Mouse (Mus musculus): Measurements from ENCODE around the gene Notch3.

DNA sequence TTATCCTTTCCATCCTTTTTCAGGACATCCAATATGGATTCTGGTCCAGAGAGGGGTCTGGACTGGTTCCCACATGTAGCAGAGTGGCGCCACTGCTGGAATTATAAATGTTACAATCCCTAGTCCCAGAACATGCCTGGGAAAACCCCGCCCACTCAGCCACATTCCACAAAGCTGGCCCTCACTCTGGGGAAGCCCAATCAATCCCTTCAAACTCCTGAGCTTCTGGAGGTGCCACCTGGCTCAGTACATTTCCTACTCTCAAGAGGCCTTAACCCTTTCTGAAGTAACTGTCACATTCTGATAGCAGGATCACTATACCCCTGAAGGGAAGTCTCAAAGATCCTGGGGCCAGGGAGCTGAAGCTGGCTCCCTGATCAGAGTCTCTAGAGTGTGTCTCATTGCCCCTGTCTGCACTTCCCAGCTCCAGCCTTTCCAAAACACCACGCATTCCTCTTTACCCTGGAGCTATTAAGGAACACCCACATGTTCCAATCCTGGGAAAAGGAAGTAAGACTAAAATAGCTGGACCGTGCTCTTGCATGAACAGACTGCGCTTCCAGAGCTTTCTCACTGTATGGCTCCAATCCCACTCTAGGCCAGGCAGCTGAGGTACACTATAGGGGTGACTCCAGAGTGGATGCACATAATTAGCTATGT is 41.1 kb upstream of the Notch3 start:
- no peak for TF ChIP-seq CTCF (IDR thresholded peaks at IDR 0.05; ENCODE audit: low read depth)
- TF ChIP-seq EP300 (IDR thresholded peaks at IDR 0.05; ENCODE audit: low read depth): no peak

All from heart, postnatal 0 days (tissue).